1 mouse cellular context compared by ENCODE assay signal in genomic region chr8:122575286-122575685, GRCm38 (mm10).
TF ChIP-seq lines count a peak whose summit lies in the region.

No protein-coding gene starts in this region.

TF ChIP-seq in C2C12, 6 proteins besides CTCF, POLR2A, EP300 and RAD21 (continued from another document):
- TF ChIP-seq CEBPB (IDR thresholded peaks at IDR 0.05; ENCODE audit: low read depth) = no peak
TF ChIP-seq in C2C12: peak in this region for 0.
